Mouse (Mus musculus) urinary bladder, adult 18-20 months (tissue): Measurements from ENCODE around the gene Shisa9.

ENCODE experiments used
- DNase-seq, 2 experiments: peaks; one replicate each; pipeline ENCODE4 v3.0.0; 2022; ENCODE audit warnings: low spot score in 2 of 2, mixed read lengths in 2 of 2

The Shisa9 gene

DNA sequence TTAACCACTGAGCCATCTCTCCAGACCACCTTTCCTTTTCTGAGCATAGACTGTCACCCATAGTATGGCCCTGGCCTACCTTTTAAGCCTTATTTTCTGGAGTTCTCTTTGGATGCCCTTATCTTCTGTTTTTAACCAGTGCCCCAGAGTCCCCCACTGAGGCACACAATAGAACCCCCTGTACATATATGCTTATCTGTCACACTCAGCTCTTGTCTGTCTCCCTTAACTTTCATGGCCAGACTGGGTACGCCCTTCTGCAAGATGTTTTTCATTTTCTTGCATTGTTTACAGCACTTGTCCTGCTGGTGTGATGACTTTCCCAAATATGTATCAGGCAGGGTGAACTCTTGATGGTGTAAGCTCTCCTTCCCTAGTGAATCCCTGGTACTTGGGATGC lies 68.1 kb downstream of the Shisa9 start:
- DNase-seq, result no peak

DNA sequence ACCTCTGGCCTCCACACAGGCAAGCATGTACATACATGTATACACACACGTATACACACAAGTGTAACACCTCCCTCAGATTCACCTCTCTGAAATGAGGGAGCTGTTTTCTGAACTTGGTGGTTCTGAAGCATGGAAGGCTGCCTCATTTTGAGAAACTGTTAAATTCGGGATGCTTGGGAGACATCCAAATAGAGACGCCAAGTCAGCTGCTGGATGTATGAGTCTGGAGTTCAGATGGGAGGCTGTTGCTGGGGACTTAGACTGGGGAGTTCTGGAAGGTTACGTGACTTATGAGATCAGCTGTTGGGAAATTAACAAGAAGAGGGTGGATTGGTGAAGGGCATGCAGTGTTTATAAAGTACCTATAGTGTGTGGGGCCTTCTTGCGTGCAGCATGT lies 88.7 kb downstream of the Shisa9 start:
- no peak for DNase-seq

DNA sequence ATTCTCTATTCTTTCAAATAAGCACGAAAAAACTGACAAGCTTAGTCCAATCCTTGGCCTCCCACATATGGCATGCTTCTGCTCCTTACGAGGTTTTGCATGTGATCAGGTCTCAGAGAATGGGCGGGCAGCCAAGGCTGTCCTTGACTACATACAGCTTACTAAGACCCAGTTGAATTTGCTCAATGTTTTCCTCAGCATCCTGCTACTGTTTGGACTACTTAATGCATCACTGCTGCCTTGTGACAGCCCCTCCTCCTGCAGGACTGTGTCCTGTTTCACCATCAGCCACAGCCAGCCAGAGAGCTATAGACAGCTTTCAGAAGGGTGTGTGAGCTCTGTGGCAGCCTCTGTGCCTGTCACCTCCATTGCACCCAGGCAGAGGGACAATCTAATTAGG lies 92.4 kb downstream of the Shisa9 start:
- DNase-seq, result no peak

DNA sequence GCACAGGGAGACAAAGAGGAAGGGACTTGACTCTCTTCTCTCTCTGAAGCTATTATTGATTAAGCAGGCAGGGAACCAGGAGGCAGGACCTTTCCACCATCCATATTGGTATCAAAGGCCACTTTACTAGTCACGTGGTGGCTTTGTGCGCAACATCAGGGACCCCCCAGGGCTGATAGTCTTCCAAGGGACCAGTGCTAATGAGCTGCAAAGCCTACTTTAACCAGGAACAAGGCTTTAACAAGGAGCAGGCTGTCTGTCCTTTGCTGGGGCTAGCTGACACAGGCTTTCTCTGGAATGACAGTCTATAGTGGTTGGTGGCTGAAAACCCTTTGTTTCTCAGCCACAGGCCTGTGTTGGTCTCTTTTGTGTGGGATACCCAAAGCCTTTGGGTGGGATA lies 92.8 kb downstream of the Shisa9 start:
- no peak for DNase-seq

DNA sequence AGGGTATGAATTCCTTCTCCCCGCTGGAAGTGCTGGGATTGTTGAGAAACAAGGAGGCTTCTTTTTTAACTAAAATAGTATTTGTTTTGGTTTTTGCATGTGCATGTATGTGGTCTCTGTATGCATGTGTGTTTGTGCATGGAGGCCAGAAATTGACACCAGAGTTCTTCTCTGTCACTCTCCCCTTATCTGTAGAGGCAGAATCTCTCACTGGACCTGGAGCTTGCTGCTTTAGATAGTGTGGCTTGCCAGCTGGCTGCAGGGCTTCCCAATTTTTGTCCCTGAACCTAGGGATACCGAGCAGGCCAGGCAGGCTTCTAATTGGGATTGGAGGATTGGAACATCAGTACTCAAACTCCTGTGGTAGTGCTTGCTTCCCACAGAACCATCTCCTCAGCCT lies 99.2 kb downstream of the Shisa9 start:
- DNase-seq, result no peak

DNA sequence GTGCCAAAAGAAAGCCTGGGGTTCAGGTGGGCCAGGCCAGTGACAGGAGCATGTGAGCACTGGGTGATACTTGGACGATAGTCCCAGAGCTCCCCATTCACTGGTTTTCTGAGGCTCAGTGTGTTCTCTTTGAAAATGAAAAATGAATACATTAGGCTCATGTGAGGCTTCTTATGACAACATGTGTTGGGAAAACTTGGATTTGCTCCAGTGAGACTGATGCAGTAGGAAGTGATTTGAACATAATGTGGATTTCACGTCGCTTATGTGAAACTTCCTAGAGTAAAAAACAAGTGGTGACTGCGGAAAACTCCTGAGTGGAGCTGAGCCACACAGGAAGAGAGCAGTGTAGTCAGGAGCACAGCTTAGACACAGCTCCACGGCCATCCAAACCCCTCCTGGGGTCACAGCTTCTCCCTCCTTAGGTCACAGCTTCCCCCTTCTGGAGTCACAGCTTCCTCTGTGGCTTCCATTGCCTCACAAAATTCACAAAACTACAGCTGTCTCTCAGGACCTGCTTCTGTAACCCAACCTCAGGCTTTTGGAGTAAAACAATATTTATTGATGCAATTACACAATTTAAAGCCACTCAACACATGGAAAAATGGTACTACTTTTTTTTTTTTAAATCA lies 106.8 kb downstream of the Shisa9 start:
- no peak for DNase-seq

DNA sequence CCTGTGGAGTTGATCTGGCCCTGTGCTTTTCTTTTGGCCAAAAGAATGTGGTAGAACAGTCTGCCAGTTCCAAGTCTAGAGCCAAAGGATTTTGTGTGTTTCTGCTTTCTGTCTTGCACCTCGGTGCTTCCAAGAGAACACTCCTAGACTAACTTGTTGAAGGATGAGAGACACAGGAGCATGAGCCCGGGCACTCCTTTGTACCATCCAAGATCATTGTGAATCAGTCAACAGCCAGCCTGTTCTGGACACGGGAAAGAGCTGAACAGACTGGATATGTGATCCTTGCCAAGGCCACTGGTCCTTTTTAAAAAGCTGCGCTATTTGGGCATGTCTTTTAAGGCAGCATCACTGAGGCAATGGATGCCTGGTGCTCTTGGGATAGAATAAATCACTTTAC lies 109.3 kb downstream of the Shisa9 start:
- DNase-seq, result no peak

DNA sequence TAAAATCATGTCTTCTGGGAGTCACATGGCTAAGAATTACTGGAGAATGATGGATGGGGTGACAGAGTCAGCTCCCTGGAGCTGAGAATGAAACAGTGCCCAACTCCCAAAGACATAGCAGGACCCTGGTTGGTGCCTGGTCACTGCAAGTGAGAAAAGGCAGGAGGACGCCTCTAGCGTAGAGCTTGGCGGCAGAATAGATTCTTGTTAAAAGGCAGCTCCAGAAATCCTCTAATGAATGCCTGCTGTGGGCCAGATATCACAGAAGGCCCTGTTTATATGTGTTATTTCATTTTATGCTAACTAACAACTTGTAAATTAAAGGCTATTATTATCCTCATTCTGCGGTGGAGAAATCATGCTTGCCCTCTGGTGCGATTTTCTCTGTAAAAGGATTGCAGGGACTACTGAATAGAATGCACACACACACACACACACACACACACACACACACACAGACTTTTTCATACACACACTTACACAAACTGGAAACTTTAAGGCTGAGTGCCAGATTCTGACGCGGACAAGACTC lies 110.9 kb downstream of the Shisa9 start:
- DNase-seq, result no peak

DNA sequence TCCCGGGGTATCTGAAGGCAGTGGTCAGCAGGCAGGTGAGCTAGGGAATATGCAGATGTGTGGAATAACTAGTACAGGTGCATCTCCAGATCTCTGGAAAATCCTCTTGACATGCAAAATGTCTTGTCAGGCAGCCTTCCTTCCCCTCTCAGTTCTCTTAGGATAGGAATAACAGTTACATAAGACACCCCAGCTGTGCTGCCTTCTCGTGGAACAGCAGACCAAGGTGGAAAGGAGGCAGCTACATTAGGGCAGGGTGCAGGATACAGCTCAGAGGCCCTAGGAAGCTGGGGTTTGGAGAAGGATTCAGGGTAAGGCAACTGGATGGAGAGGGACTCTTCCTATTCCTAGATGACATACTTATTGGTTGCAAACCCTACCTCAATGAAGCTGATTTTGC lies 111.5 kb downstream of the Shisa9 start:
- no peak for DNase-seq

DNA sequence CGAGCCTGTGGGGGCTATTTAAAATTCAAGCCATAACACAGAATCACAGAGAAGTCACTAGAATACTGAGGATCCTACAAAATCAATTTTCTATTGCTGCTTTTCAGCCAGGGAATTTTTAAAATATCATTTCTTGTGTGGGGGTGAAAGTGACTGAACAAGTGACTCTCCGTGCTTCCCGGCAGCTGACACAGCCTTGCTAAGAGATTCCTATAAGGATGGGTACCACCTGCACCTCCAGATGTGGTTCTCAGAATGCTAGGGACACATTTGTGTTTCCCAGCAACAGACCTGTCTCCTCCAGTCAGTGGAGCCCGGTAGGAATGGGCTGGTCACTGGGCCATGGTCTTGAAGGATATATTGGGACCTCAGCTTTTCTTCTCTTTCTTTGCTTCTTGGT lies 124.5 kb downstream of the Shisa9 start:
- DNase-seq, result no peak

DNA sequence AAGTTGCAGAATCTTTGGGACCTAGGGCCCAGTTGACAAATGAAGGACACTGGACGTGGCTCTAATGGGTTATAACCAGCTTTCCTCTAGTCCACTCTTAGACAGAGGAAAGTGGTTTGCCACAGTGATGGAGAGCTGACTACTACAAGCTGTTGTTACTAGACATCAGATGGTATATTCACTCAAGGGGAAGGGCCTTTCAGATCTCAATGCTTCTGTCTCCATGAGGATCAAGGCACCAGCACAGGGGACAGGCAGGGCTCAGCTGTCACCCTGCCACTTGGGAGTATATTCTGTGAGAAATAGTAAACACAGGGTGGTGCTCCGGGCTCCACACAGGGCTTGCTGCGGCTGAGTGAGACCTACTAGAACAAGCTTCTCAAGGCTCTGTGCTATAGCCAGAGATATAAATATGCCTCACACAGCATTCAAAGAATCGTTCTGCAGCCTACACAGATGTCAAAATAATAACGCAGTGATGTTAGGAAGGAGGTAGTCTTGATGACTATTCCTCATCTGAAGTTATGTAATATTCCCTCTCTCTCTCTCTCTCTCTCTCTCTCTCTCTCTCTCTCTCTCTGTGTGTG lies 127.0 kb downstream of the Shisa9 start:
- DNase-seq, result no peak

DNA sequence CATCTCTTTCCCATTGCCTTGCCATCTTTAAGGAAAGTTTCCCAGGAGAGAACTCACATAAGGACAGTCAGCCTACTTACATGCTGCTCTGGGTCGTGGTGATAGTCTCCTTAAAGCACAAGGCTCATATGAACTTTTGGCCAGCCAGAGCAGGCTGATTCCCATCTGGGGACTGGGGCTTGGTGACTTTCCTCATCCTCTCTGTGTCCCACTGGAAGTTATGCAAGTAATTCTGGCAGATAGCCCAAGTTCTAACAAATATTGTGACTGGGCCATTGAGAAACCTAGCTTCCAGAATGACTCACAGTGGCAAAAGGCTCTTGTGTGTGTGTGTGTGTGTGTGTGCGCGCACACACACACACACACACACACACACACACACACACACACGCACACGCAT lies 130.5 kb downstream of the Shisa9 start:
- no peak for DNase-seq

DNA sequence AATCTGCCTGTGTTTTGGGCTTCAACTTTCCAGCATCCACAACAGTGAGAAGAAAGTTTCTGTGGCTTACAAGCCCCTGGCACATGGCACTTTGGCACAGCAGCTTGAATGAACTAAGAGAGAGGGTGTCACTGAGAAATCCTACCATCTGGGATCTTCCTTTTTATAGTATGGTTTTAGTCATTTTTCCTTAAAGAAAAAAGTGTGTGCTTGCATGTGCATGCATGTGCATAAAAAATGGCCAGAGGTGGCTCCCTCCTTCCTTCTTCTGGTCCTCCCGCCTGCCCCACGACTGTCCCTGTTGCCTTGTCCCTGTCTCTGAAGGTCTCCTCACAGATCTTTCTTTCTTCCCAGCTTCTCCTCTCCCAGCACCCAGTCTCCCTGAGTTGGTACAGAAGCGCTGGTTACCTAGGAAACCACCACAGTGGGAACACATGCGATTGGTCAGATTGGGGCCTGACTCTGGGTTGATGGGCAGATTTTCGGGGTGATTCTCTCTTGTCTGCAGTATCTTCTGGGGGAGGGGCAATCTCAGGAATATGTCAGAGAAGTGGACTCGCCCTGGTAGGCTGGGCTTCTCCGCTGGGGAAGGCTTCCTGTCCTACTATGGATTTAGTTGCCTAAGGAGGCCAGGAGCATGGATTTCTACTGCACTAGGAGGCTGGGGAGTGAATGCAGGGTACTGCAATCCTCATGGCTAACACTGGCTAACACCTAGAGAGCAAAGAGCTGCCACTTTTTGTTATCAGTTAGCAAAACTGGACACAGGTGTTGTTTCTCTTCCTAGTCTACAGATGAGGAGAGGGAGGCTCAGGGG lies 131.3 kb downstream of the Shisa9 start:
- no peak for DNase-seq

DNA sequence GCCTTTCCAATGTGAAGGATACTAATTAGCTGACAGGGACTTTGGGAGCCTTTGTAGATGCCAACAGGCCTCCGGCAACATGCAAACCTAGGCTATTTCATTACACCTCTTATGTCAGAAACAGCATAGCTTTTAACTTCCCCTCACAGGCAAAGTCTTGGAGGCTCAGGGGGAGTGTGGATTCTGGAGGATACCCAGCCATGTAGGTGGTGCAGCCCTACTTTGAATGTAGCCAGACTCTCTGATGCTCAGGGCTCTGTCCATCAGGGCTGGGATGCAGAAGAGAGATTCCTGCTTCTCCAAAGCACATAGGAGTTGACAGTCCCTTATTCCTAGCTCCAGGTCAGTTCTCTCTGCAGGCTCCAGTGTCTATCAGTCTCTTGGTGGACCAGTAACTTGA lies 133.0 kb downstream of the Shisa9 start:
- no peak for DNase-seq

DNA sequence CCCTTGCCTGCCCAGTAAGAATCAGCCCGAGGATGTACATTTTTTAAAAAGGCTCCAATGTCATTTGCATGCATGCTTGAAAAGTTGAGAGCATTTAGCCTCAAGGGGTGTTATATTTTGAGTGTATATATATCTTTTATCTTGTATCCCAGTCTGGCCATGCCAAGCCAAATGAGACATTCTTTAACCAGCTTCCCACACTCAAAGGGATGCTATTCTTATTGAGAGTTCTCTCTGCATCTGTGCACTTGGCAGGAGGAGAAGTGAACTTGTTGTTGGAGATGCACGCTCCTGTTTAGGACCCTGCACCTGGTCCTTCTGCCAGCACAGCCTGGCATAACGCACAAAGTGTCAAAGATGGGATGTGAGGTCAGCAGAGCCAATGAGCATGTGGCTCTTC lies 135.6 kb downstream of the Shisa9 start:
- no peak for DNase-seq

DNA sequence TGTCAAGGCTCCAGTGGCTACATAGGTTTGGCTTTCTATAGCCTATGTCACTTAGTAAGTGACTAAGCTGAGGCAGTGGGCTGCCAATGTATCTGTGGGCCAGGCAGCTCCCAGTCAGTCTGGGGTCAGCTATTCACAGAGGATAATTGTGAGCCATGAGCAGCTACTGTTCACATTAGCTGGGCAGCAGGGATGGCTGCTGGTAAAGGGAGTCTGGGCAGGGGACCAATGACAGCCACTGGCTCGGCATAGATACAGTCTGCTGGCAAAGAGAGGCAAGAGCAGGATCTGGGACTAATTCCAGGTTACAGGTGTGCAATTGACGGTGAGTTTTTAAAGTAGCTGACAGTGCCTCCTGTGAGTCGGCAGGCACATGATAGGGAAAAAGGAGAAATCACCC lies 145.9 kb downstream of the Shisa9 start:
- DNase-seq, result no peak

DNA sequence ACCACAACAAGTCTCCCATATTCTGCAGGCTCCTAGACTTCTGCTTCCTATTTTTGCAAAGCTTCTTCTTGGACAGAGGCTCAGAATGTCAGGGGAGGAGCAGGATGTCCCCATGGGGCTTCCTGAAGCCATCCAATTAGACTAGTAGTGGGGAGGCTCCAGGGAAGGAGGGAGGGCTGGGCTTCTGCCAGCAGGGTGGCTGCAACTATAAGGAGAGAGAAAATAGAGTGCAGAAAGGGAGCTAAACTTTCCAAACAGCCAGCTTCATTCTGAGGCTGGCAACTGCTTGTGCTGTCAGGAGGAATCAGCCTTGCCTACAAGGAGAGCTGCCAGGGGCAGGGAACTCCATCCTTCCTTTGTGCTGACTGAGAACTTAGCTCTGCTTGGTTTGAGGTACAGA lies 162.8 kb downstream of the Shisa9 start:
- no peak for DNase-seq

DNA sequence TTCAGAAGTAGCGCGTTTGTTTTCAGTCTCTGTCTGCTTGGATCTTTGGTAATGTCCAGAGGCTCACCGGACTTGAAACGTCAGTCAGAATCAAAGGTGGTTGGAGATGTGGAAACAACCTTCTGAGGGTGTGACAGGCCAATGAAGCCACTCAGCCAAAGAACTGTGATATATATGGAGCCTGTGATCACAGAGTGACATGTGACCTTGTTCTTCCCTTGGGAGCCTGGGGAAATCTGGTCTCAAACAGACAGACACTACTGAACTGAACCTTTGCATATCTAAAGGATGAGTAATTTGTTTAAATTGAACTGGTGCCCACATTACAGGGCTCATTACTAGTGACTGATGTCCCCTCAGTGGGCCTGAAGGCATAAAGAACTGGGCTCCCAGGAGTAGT lies 168.1 kb downstream of the Shisa9 start:
- no peak for DNase-seq

DNA sequence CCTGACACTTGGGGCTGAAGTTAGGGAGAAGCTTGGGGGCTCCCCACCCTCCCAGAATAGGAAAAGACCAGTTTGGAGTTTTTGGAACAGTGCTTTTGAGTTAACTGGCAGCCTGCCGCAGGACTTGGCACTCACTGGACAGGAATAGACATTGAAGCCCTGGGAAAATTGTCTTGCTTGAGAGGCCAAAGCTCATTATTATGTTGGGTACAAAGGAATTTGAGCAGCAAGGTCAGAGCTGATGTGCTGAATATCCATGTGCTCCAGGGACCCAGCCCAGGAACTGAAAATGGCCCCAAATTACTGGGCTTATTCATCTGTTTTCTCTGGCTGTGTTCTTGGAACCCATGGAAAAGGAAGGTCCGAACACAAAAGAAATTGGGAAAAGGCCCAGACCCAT lies 170.6 kb downstream of the Shisa9 start:
- DNase-seq, result no peak

DNA sequence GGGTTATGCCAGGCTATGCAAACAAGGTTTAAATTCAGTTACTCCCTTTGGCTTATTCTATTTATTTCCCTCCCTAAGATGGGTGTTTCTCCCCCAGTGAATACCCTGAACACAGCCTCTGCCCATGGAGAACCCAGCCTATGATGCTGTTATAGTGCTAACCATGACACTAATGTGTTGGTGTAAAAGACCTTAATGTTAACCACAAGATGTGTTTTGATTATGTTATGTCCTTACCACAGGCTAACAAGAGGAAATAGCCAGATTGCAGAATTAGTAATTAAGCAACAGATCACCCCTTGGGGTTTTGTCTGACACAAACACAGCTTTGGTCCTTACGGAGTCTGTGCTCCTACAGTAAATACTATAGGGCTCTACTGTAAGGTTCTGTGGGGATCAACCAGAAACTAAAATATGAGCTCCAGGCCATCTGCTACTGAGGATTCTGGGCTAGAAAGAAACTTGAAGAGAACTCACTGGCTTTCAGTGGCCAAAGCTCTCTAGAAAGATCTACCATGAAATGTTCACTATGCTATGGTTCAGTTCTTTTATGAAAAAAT lies 189.6 kb downstream of the Shisa9 start:
- no peak for DNase-seq

DNA sequence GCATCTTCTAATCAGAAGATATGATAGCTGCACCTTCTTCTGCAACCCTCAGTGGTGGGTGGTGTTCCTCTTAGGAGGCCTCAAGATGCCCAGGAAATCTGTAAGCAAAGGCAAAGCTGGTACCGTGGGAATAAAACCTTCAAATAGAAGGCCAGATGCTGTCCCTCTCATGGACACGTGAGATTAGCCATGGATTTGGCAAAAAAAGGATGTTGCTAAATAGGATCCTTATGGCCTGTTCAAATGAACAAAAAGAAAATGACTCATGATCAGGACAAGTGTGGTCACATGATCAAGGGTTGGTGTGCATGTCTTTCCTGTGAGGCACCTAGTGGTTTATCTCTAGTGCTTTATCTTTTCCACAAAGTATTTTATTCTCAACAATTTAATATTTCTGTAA lies 194.1 kb downstream of the Shisa9 start:
- DNase-seq, result no peak

DNA sequence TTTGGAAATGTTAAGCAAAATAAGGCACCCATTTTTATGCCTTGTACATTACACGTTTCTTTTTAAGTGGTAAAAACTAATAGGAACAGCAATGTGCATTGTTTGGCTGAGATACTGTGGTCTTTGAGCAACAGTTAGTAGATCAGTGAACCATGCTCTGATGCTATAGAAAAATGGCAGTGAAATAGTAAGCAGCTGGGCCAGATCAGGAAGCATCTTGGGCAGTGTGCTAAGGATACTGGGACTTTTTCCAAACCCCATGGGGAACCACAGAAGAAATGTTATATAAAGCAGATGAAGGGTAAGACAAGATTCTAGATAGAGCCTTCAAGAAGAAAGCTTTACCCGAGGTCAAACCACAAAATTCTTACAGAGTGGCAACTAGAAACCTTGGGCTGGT lies 205.8 kb downstream of the Shisa9 start:
- no peak for DNase-seq

DNA sequence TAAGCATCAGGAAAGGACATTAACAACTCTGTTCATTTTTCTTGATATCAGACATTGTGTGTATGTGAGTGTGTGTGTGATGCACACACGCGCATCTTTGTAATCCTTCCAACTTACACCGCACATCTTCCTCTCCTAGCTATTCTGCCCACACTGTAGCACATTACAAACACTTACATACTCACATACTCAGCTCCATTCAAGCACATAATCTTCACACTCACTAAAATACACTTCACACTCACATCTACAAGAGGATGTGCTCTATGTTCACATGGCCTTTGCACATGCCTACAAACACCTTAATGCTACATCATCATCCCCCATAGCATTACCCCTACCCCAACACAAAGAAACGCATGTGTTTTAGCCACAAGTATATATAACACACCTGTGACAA lies 212.9 kb downstream of the Shisa9 start:
- DNase-seq, result no peak
